Mouse (Mus musculus) C2C12 (cell line): Measurements from ENCODE around the gene Slc9a3r2.

Experiments used
- CEBPB ChIP-seq: IDR thresholded peaks from one replicate; pipeline ENCODE4 v1.6.1; 2011; ENCODE audit warnings: low read depth, mild to moderate bottlenecking, control low read depth, moderate library complexity
- CTCF ChIP-seq: IDR thresholded peaks from one replicate; pipeline ENCODE4 v1.5.1; 2011; ENCODE audit not compliant: control insufficient read depth, insufficient read depth, insufficient read length
- FOSL1 ChIP-seq: IDR thresholded peaks from one replicate; pipeline ENCODE4 v1.8.0; 2011; ENCODE audit warnings: mild to moderate bottlenecking, low read length; ENCODE audit not compliant: poor library complexity, insufficient read depth, severe bottlenecking
- MAX ChIP-seq: IDR thresholded peaks from one replicate; pipeline ENCODE4 v1.6.1; 2011; ENCODE audit warnings: mild to moderate bottlenecking, control low read depth
- MYOD1 ChIP-seq: IDR thresholded peaks from one replicate; pipeline ENCODE4 v1.6.1; 2011; ENCODE audit warnings: low read depth; ENCODE audit not compliant: control insufficient read depth, insufficient read length
- MYOG ChIP-seq: IDR thresholded peaks from one replicate; pipeline ENCODE4 v1.6.1; 2011; ENCODE audit not compliant: control insufficient read depth, insufficient read length; ENCODE audit errors: extremely low read depth
- USF1 ChIP-seq: IDR thresholded peaks from one replicate; pipeline ENCODE4 v1.6.1; 2011; ENCODE audit warnings: low read depth, mild to moderate bottlenecking, control low read depth, moderate library complexity

DNA sequence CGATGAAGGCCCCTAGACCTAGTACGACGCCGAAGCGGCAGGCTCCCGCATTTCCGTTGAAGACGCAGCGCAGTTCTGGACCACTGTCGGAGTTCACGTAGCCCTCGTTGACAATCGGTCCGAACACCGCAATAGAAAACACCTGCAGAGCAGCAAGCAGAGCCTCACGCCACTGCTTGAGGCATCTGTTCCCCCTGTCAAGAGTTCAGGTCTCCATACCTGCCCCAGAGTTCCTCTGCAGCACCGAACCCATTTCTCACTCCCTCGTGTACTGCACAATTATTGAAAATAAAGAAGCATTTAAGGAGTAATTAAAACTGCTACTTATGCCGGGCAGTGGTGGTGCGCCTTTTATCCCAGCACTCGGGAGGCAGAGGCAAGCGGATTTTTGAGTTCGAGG lies 37.5 kb upstream of the Slc9a3r2 start:
- TF ChIP-seq CTCF = no peak
- no peak for TF ChIP-seq MYOD1
- no peak for TF ChIP-seq MYOG
- TF ChIP-seq MAX = no peak
- TF ChIP-seq FOSL1 = no peak
- no peak for TF ChIP-seq USF1
- no peak for TF ChIP-seq CEBPB
